Mouse (Mus musculus) kidney, embryonic 16.5 days (tissue): ENCODE data around the gene Ikzf1. TPM values are rescaled to one million over a fixed set of nuclear protein-coding genes. Genes with fewer than 3 reads are reported as not detected.

Experiments used
- ATAC-seq: fragments of 200-750 bp; cut with Nextera tagmentation; 2 replicates; pipeline ENCODE4 v1.8.0; 2017; ENCODE audit warnings: moderate TSS enrichment; ENCODE audit not compliant: low FRiP score, low TSS enrichment
- H3K27ac ChIP-seq: fragments of 300-500 bp; sonication (generic); 2 replicates; pipeline ENCODE4 v1.5.1; 2014; ENCODE audit warnings: low read length
- H3K27me3 ChIP-seq: fragments of 300-500 bp; sonication (generic); 2 replicates; pipeline ENCODE4 v1.6.1; 2014; ENCODE audit warnings: low read length, control low read depth, mixed read lengths; ENCODE audit not compliant: insufficient read depth
- H3K36me3 ChIP-seq: fragments of 300-500 bp; sonication (generic); 2 replicates; pipeline ENCODE4 v1.6.1; 2014; ENCODE audit warnings: low read length, control low read depth, mixed read lengths; ENCODE audit not compliant: insufficient read depth
- H3K4me1 ChIP-seq: fragments of 300-500 bp; sonication (generic); 2 replicates; pipeline ENCODE4 v1.6.1; 2014; ENCODE audit warnings: low read length, control low read depth, mixed read lengths; ENCODE audit not compliant: insufficient read depth
- H3K4me2 ChIP-seq: fragments of 300-500 bp; sonication (generic); replicated peaks from 2 replicates; pipeline ENCODE4 v1.6.1; 2014; ENCODE audit warnings: low read depth, low read length
- H3K4me3 ChIP-seq: fragments of 300-500 bp; sonication (generic); 2 replicates; pipeline ENCODE4 v1.5.1; 2014; ENCODE audit warnings: mild to moderate bottlenecking, low read length
- H3K9ac ChIP-seq: fragments of 300-500 bp; sonication (generic); replicated peaks from 2 replicates; pipeline ENCODE4 v1.6.1; 2014; ENCODE audit warnings: low read length
- H3K9me3 ChIP-seq: fragments of 300-500 bp; sonication (generic); 2 replicates; pipeline ENCODE4 v1.6.1; 2016; ENCODE audit warnings: low read length, control low read depth
- WGBS: fragments of 180-500 bp; shearing (Covaris S2); extraction: QIAGEN DNeasy Blood & Tissue Kit; methylation state at CpG from one replicate; pipeline ENCODE4 v1.1.7; 2014; 5-methylcytosine and 5-hydroxymethylcytosine counted together
- polyA plus RNA-seq: library from polyadenylated mRNA; unstranded; fragments of >200 nt; fragmentation: Nextera tagmentation; extraction: Ambion mirVana; gene quantifications from 2 replicates; pipeline ENCODE4 v1.2.1, GENCODE M21; 2015

Gene Ikzf1
- polyA plus RNA-seq, 1 experiment from 2014 or later: 0.44 TPM

DNA sequence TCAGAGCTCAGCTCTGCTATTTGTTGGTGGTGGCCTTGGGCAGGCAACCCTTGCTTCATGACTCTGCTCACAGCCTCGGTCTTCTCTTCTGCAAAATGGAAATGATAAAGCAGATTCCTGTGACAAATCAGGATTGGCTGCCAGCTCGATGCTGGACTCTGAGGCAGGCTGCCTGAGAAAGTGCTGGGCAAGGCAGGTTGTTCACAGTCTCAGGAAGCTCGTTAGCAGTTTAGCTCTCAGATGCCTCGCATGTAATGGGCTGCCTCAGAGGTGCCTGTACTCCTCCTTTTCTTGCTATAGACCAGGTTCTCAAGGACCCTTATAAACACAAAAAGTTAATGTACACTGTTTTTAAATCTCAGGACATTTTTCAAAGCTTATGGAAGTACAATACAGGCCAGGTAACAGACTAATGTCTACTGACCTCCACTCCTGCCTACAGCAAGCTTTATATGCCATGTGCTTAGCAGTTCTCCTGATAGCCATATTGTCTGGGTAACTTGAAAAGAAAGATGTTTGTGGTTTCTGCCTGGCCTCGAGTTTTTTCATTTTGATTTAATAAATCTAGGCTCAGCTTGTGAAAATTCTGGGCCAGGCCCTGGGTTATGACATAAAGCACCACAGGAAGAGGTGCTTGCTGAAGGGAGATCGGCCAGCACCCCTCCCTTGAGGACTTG is 10.5 kb downstream of the Ikzf1 start:
- no peaks in the 10 kb centered on the region for H3K36me3 ChIP-seq
- no peak overlapping the region for H3K4me3 ChIP-seq
- peaks cover 2% of the 10 kb centered on the region; the same call in 1 of the 2 replicates for H3K27me3 ChIP-seq
- H3K9me3 ChIP-seq: no peaks in the 10 kb centered on the region
- ATAC-seq: no peak
- H3K9ac ChIP-seq: no peak overlapping the region
- 66% methylated on average over 6 of the region's 6 CpGs for WGBS
- H3K4me1 ChIP-seq: no peaks in the 10 kb centered on the region
- no peak overlapping the region for H3K27ac ChIP-seq
- H3K4me2 ChIP-seq: no peak overlapping the region

DNA sequence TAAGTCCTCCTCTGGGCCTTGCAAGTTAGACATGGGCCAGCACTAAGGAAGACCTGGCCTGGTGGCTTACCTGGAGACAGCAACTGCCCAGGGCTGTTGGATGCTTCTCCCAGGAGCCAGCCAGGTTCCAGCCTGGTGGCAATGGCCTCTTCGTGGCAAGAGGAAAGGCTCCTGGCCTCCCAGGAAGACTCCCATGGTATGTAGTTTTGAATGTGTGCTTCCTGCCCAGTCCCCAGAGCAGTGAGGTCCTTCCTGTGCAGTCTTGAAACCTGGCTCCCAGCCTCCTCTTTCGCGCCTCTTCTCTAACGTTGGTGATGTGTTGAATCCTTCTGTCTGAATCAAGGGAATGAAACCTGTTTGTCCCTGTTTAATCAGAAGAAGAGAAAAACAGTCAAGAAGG is 11.1 kb downstream of the Ikzf1 start:
- no peak for ATAC-seq
- 83% methylated on average over 4 of the region's 4 CpGs for WGBS
- no peaks in the 10 kb centered on the region for H3K4me1 ChIP-seq
- no peaks in the 10 kb centered on the region for H3K36me3 ChIP-seq
- H3K27ac ChIP-seq: no peak overlapping the region
- no peaks in the 10 kb centered on the region for H3K9me3 ChIP-seq
- no peak overlapping the region for H3K9ac ChIP-seq
- no peaks in the 10 kb centered on the region; the same call in 1 of the 2 replicates for H3K27me3 ChIP-seq
- H3K4me2 ChIP-seq: no peak overlapping the region
- no peak overlapping the region for H3K4me3 ChIP-seq

DNA sequence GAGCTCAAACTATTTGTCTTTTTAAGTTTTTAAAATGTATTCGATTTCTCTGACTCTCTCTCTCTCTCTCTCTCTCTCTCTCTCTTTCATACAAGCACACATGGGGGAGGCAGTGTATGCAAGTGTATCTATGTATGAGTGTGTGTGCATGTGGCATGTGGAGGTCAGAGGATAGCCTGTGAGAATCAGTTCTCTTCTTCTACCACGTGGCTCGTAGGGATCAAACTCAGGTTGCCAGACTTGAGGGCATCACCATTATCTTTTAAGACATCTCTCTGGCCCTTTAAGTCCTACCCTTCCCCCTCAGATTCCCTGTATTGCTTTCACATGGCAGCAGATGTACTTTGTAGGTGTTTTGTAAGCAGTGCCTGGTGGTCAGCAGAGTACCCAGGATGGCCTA is 12.0 kb downstream of the Ikzf1 start:
- no peaks in the 10 kb centered on the region for H3K9me3 ChIP-seq
- H3K27ac ChIP-seq: no peak overlapping the region
- H3K27me3 ChIP-seq: no peaks in the 10 kb centered on the region
- H3K4me3 ChIP-seq: no peak overlapping the region
- H3K36me3 ChIP-seq: no peaks in the 10 kb centered on the region
- no peak overlapping the region for H3K4me2 ChIP-seq
- no peak overlapping the region for H3K9ac ChIP-seq
- 82% methylated on average over 3 of the region's 3 CpGs for WGBS
- ATAC-seq: no peak
- no peaks in the 10 kb centered on the region for H3K4me1 ChIP-seq

DNA sequence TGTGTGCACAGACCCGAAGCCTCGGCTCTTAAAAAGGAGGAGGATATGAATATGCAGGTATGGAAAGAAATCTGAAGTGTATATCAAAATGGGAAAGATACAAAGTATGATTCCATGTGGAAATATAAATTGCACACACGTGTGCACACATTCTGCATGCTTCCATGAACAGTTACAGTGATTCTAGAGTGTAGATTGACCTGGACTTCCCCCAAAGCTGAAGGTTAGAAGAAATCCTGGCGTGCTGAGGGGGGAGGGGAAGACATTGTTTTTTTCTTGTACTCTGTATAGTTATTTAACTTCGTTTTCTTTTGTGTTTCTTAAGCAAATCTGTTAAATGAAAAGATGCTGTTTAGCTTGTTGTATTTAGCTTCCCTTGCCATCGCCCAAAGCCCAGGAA is 16.6 kb downstream of the Ikzf1 start:
- no peak overlapping the region for H3K4me2 ChIP-seq
- H3K27ac ChIP-seq: no peak overlapping the region
- no peaks in the 10 kb centered on the region for H3K4me1 ChIP-seq
- H3K9me3 ChIP-seq: no peaks in the 10 kb centered on the region
- H3K9ac ChIP-seq: no peak overlapping the region
- ATAC-seq: no peak
- H3K36me3 ChIP-seq: no peaks in the 10 kb centered on the region
- H3K4me3 ChIP-seq: no peak overlapping the region
- no peaks in the 10 kb centered on the region for H3K27me3 ChIP-seq
- WGBS: 73% methylated on average over 6 of the region's 6 CpGs

DNA sequence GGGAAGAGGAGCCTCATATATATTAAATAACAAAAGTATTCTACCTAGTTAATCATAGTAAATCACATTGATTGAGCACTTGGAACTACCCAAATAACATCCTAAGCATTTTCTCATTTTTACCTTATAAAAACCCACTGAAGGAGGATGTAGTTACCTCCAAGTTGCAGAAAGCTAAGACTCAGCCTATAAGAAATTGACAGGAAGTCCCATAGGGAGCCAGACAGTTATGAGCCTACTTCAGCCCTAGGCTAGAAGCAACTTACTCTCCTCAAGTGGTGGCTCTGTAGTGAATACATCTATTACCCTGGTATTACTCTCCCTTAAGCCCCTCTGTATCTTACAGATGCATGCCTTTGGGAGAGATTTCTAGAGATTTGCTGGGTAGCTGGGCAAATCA is 19.0 kb downstream of the Ikzf1 start:
- no peak for ATAC-seq
- Histone ChIP-seq H3K36me3 (no peaks in the 10 kb centered on the region), H3K9ac (no peak overlapping the region), H3K9me3 (no peaks in the 10 kb centered on the region), H3K27ac (no peak overlapping the region), H3K4me3 (no peak overlapping the region), H3K27me3 (no peaks in the 10 kb centered on the region), H3K4me1 (no peaks in the 10 kb centered on the region), H3K4me2 (no peak overlapping the region)

DNA sequence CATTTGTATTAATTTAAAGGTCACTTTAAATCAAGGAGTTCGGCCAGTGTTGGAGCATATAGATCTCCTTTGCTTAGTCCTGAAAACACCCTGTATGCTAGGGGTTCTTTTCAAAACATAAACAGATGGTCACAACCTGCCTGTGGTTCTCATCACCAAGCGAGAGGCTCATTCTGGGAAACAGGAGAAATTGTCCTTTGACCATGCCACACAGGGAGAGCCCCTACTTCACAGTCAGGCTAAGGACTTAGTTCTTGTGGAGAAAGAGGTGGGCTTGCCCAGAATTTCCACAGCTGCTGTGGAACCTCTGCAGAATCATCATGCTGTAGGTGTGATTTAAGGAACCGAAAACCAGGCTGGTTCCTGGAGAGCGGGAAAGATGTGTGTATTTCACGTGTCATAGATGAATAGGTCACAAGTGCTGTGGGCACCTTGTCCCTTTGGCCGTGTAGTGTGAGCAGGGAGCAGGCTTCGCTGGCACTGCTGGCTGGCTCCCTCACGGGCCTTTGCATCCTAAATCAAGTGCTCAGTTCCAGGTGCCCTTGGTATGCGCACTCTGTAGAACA is 23.4 kb downstream of the Ikzf1 start:
- H3K27ac ChIP-seq: no peak overlapping the region
- no peak overlapping the region for H3K4me3 ChIP-seq
- no peaks in the 10 kb centered on the region for H3K36me3 ChIP-seq
- H3K9ac ChIP-seq: no peak overlapping the region
- ATAC-seq: no peak
- H3K4me2 ChIP-seq: no peak overlapping the region
- H3K9me3 ChIP-seq: no peaks in the 10 kb centered on the region
- WGBS: 88% methylated on average over 9 of the region's 9 CpGs
- no peaks in the 10 kb centered on the region for H3K4me1 ChIP-seq
- H3K27me3 ChIP-seq: no peaks in the 10 kb centered on the region

DNA sequence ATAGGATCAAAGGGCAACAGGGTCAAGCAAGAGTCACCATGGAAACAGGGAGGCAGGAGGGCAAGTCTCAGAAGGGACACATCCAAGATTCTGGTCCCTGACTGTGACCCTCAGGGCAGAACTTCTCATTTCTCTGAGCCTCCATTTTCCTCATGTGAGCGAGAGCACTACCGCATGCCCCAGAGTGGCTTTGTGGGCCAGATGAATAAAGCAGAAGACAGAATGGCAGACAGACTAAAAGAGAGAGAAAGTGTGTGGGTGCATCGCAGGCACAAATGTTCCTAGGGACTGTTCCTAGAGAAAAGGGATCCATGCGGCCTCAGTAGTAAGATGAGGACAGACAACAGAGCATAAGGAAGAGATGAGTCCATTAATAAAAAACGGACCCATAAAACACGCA is 24.5 kb downstream of the Ikzf1 start:
- 90% methylated on average over 6 of the region's 6 CpGs for WGBS
- no peak overlapping the region for H3K9ac ChIP-seq

DNA sequence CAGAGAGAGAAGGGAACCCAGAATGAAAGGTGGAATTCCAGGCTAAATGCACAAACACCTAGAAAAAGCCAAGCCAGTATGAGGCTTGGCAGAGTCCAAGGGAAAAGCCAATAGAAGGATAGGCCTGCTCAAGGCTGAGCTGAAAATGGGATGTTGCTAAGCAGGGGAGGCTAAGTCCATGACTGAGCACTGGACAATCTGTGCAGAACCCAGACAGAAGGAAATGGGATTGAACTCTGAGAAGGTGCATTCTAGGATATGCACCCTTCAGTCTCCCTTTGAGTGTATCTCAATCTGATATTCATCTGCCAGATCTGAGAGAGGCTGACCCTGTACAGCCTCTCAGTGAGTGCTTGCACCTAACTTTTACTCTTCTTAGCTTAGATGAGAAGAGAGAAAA is 25.9 kb downstream of the Ikzf1 start:
- Histone ChIP-seq H3K4me3 (no peak overlapping the region), H3K36me3 (no peaks in the 10 kb centered on the region), H3K4me2 (no peak overlapping the region), H3K27me3 (no peaks in the 10 kb centered on the region), H3K9me3 (no peaks in the 10 kb centered on the region), H3K27ac (no peak overlapping the region), H3K9ac (no peak overlapping the region), H3K4me1 (no peaks in the 10 kb centered on the region)
- no peak for ATAC-seq

More for the DNA sequence above, 24.5 kb downstream of the Ikzf1 start:
- Histone ChIP-seq H3K27me3 (no peaks in the 10 kb centered on the region), H3K9me3 (no peaks in the 10 kb centered on the region), H3K27ac (no peak overlapping the region), H3K4me2 (no peak overlapping the region), H3K36me3 (no peaks in the 10 kb centered on the region), H3K4me3 (no peak overlapping the region), H3K4me1 (no peaks in the 10 kb centered on the region)
- no peak for ATAC-seq

DNA sequence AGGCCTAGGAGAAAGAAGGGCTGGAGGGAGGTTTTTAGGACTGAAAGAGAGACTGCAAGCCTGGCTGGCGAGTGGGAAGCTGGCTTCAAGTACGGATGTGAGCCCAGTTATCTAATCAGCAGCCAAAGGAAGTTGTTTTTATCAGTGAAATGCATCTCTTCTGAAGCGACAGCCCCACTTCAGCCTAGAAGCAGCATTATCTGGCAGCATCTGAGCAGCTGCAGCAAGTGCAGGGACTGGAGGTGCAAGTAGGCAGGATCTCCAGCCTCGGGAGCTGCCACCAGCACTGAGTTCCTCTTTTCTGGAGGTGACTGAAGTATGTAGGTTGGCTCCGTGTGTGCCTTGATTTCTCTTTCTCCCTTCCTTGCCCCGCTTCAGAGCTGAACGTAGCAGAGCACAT is 26.9 kb downstream of the Ikzf1 start:
- no peaks in the 10 kb centered on the region for H3K9me3 ChIP-seq
- no peaks in the 10 kb centered on the region for H3K27me3 ChIP-seq
- ATAC-seq: no peak
- H3K4me1 ChIP-seq: no peaks in the 10 kb centered on the region
- no peak overlapping the region for H3K4me3 ChIP-seq
- no peak overlapping the region for H3K9ac ChIP-seq
- no peaks in the 10 kb centered on the region for H3K36me3 ChIP-seq
- no peak overlapping the region for H3K4me2 ChIP-seq
- H3K27ac ChIP-seq: no peak overlapping the region
- 56% methylated on average over 7 of the region's 7 CpGs for WGBS

DNA sequence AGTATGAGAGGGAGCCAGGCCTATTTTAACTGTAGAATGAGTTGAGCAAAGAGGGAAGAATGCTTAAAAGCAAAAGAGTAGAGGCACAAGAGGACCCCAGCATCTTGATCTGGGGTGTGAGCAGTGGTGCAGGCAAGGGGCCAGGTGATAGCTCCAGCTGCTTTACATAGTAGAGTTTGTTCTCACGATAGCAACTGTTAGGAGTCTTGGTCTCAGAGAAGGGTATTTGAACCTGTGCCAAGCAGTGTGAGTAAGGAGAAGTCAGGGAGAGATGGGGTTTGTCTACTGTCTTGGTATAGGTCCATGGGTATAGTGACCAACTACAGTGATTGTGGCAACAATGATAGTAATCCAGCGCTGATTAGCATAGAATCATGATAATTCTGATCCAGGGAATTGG is 29.9 kb downstream of the Ikzf1 start:
- Histone ChIP-seq H3K4me1 (no peaks in the 10 kb centered on the region), H3K9ac (no peak overlapping the region), H3K27ac (no peak overlapping the region), H3K36me3 (no peaks in the 10 kb centered on the region), H3K4me3 (no peak overlapping the region), H3K27me3 (no peaks in the 10 kb centered on the region), H3K4me2 (no peak overlapping the region), H3K9me3 (no peaks in the 10 kb centered on the region)
- ATAC-seq: no peak
- 79% methylated on average over 2 of the region's 2 CpGs for WGBS
